Comparison of ENCODE assay signal across 17 mouse cellular contexts in genomic region chr8:117302072-117302471, GRCm38 (mm10). TPM values are rescaled to one million over a fixed set of nuclear protein-coding genes. Genes with fewer than 3 reads are reported as not detected.
A peak's percentile ranks its signal among the peaks of the same experiment; 100 is the strongest.
DNase-seq lines count a peak whose midpoint lies in the region; ATAC-seq and TF ChIP-seq lines count a peak whose summit lies in the region.
"Had no signal": no experiment of that assay in that cellular context is flagged by ENCODE, and none has a peak within 500 bp of the region (broad histone marks: within the 10 kb centered on the region; RNA-seq: fewer than 3 reads in every experiment).

No protein-coding gene starts in this region.

- no peak overlapping the region for H3K4me2 ChIP-seq in embryonic facial prominence, embryonic 12.5 days (replicated peaks)
- no peak overlapping the region for H3K4me2 ChIP-seq in myocyte (ENCODE audit: low read depth)
- H3K4me2 ChIP-seq: heart, embryonic 12.5 days; limb, embryonic 15.5 days had no signal

- no peak overlapping the region for H3K4me3 ChIP-seq in heart, embryonic 10.5 days
- no peak overlapping the region for H3K4me3 ChIP-seq in embryonic facial prominence, embryonic 12.5 days
- H3K4me3 ChIP-seq in myocyte: no peak overlapping the region
- H3K4me3 ChIP-seq: heart, embryonic 12.5 days; limb, embryonic 15.5 days had no signal

- H3ac ChIP-seq in myocyte (ENCODE audit: control insufficient read depth, insufficient read length): no peak overlapping the region

- no peak overlapping the region for H3K9ac ChIP-seq in embryonic facial prominence, embryonic 12.5 days
- H3K9ac ChIP-seq: heart, embryonic 12.5 days; limb, embryonic 15.5 days had no signal

- H3K79me2 ChIP-seq in myocyte (ENCODE audit: control insufficient read depth, insufficient read depth): peaks cover 23% of the 10 kb centered on the region

- peak overlapping the region; percentile 45 for H3K27ac ChIP-seq in heart, embryonic 10.5 days
- H3K27ac ChIP-seq in embryonic facial prominence, embryonic 12.5 days: 0 out of 2 replicates have a peak overlapping the region, but pooled peaks have one; percentile 12
- H3K27ac ChIP-seq: limb, embryonic 15.5 days had no signal

- no peaks in the 10 kb centered on the region for H3K36me3 ChIP-seq in heart, embryonic 10.5 days
- no peaks in the 10 kb centered on the region for H3K36me3 ChIP-seq in embryonic facial prominence, embryonic 12.5 days
- no peaks in the 10 kb centered on the region for H3K36me3 ChIP-seq in myocyte (ENCODE audit: control insufficient read depth, insufficient read depth)
- H3K36me3 ChIP-seq: heart, embryonic 12.5 days; limb, embryonic 15.5 days had no signal

- no peaks in the 10 kb centered on the region for H3K27me3 ChIP-seq in heart, embryonic 10.5 days (ENCODE audit: insufficient read depth, poor library complexity, severe bottlenecking)
- H3K27me3 ChIP-seq in embryonic facial prominence, embryonic 12.5 days: no peaks in the 10 kb centered on the region
- H3K27me3 ChIP-seq in myocyte (ENCODE audit: control insufficient read depth, insufficient read depth, insufficient read length): no peaks in the 10 kb centered on the region
- H3K27me3 ChIP-seq: heart, embryonic 12.5 days; limb, embryonic 15.5 days had no signal

- no peak for TF ChIP-seq POLR2A in myocyte (IDR thresholded peaks at IDR 0.05; ENCODE audit: insufficient read length, low read depth)

- no peak for DNase-seq in heart, embryonic 10.5 days (ENCODE audit: low spot score)
- no peak for DNase-seq in heart, adult 18-20 months
- peak; percentile 52 for DNase-seq in A20 (ENCODE audit: low read depth, low spot score)
- DNase-seq in right cerebral cortex, postnatal 14 days: no peak
- DNase-seq: B cell, adult 2 months; cerebellum, adult 11 months; cerebellum, postnatal 36 days; gastrocnemius, postnatal 25 days; layer of hippocampus, adult 9-11 months; midbrain, embryonic 14.5 days; thymus, postnatal 36 days had no signal

- WGBS in heart, embryonic 10.5 days: 75% methylated on average over 11 of the region's 11 CpGs
- 56% methylated on average over 11 of the region's 11 CpGs for WGBS in embryonic facial prominence, embryonic 12.5 days

- H3K9me3 ChIP-seq in heart, embryonic 10.5 days: no peaks in the 10 kb centered on the region
- no peaks in the 10 kb centered on the region for H3K9me3 ChIP-seq in embryonic facial prominence, embryonic 12.5 days
- H3K9me3 ChIP-seq: G1E; heart, embryonic 12.5 days; limb, embryonic 15.5 days had no signal

- ATAC-seq in embryonic facial prominence, embryonic 12.5 days (ENCODE audit: insufficient number of reproducible peaks, insufficient read depth, low FRiP score, low TSS enrichment): no peak
- no peak for ATAC-seq in erythroid progenitor cell, adult 5-6 weeks (replicated peaks; ENCODE audit: low FRiP score, poor library complexity, severe bottlenecking)

- peaks cover 87% of the 10 kb centered on the region for H3K4me1 ChIP-seq in heart, embryonic 10.5 days
- H3K4me1 ChIP-seq in embryonic facial prominence, embryonic 12.5 days: peaks cover 46% of the 10 kb centered on the region

TF ChIP-seq in myocyte, 11 proteins besides CTCF, POLR2A, EP300 and RAD21:
- TF ChIP-seq USF1 (IDR thresholded peaks at IDR 0.05; ENCODE audit: low read depth): no peak
- peak in 2 of 3 experiments; percentile 31 to 80 for TF ChIP-seq MYOG (IDR thresholded peaks at IDR 0.05; ENCODE audit: control insufficient read depth in 1 of 3, insufficient read depth in 1 of 3, insufficient read length in 2 of 3, low read depth in 2 of 3)
- TF ChIP-seq MAX (IDR thresholded peaks at IDR 0.05; ENCODE audit: low read depth): no peak
- no peak for TF ChIP-seq TCF12 (IDR thresholded peaks at IDR 0.05; ENCODE audit: insufficient read depth, poor library complexity, severe bottlenecking)
- no peak for TF ChIP-seq POLR2AphosphoS2 (IDR thresholded peaks at IDR 0.05; ENCODE audit: insufficient read length, low read depth)
- peak in 2 of 3 experiments; percentile 23 to 54 for TF ChIP-seq MYOD1 (IDR thresholded peaks at IDR 0.05; ENCODE audit: control insufficient read depth in 1 of 3, insufficient read length in 2 of 3, low read depth in 2 of 3)
- peak; percentile 51 for TF ChIP-seq SRF (IDR thresholded peaks at IDR 0.05; ENCODE audit: control insufficient read depth, insufficient read length, low read depth)
- no peak for TF ChIP-seq REST (IDR thresholded peaks at IDR 0.05; ENCODE audit: insufficient read depth, insufficient read length)
- TF ChIP-seq TCF3 (IDR thresholded peaks at IDR 0.05; ENCODE audit: insufficient read length, low read depth): no peak
- no peak for TF ChIP-seq E2F4 (IDR thresholded peaks at IDR 0.05; ENCODE audit: insufficient read depth)

RNA-seq across cellular contexts. Expression of gene Cmip, which starts 45.2 kb away (rescaled TPM):
- 6.4 and 8.3 TPM in 2 replicates for polyA plus RNA-seq in heart, embryonic 10.5 days (2016; fragmentation: Nextera tagmentation; extraction: Ambion mirVana)
- total RNA-seq in heart, adult 18-20 months (2021): 10 to 100 TPM; 17.6 to 22.3 TPM
- polyA plus RNA-seq in embryonic facial prominence, embryonic 12.5 days (2016; fragmentation: Nextera tagmentation; extraction: Ambion mirVana): 16.8 and 27.4 TPM in 2 replicates
- polyA plus RNA-seq in myocyte (2012; fragmentation: generic; extraction: Trizol): 23.6 TPM
- 50.3 and 64.2 TPM in 2 replicates for total RNA-seq in erythroid progenitor cell, adult 5-6 weeks (2015; ENCODE audit: low replicate concordance)
- 42.0 and 49.3 TPM in 2 replicates for total RNA-seq in erythroid progenitor cell, adult 5-6 weeks (2017; ENCODE audit: low replicate concordance)
